Mouse (Mus musculus): ENCODE results near the gene Gm45837. TPM values are rescaled to one million over a fixed set of nuclear protein-coding genes. Genes with fewer than 3 reads are reported as not detected.

Gm45837 gene
- total and polyA plus RNA-seq, 3 experiments = 1.2 TPM; not detected in 2

- H3K4me3 ChIP-seq (ENCODE audit: control insufficient read depth in 1 of 2, insufficient read depth in 1 of 2, low read depth in 2 of 2, low read length in 2 of 2) = no peak overlapping the region
- H3K79me2 ChIP-seq (ENCODE audit: control insufficient read depth, insufficient read depth, low read length, poor library complexity) = no peaks in the 10 kb centered on the region
- no peaks in the 10 kb centered on the region for H3K4me1 ChIP-seq (ENCODE audit: control insufficient read depth in 1 of 2, insufficient read depth in 2 of 2, low read length in 2 of 2)
- no peaks in the 10 kb centered on the region for H3K36me3 ChIP-seq (ENCODE audit: control insufficient read depth in 1 of 2, insufficient read depth in 2 of 2, low read length in 2 of 2)
- no peak for TF ChIP-seq BHLHE40 (IDR thresholded peaks at IDR 0.05; ENCODE audit: borderline replicate concordance, low read depth, low read length)
- TF ChIP-seq USF2 (IDR thresholded peaks at IDR 0.05; ENCODE audit: borderline replicate concordance in 1 of 2, insufficient read depth in 1 of 2, low read depth in 1 of 2, low read length in 2 of 2) = no peak
- TF ChIP-seq POLR2A (IDR thresholded peaks at IDR 0.05; ENCODE audit: control insufficient read depth in 1 of 2, insufficient read depth in 1 of 2, low read depth in 1 of 2, low read length in 2 of 2, poor library complexity in 1 of 2) = no peak
- TF ChIP-seq UBTF (IDR thresholded peaks at IDR 0.05; ENCODE audit: borderline replicate concordance, insufficient read depth, low read depth, low read length) = no peak
- TF ChIP-seq MXI1 (IDR thresholded peaks at IDR 0.05; ENCODE audit: low read depth, low read length) = no peak
- no peak for TF ChIP-seq RCOR1 (IDR thresholded peaks at IDR 0.05; ENCODE audit: low read depth, low read length)
- no peak for TF ChIP-seq GABPA (IDR thresholded peaks at IDR 0.05; ENCODE audit: low read depth, low read length)
- no peak for TF ChIP-seq TCF12 (IDR thresholded peaks at IDR 0.05; ENCODE audit: low read depth, low read length)
- no peak for TF ChIP-seq E2F4 (IDR thresholded peaks at IDR 0.05; ENCODE audit: borderline replicate concordance, low read depth, low read length)
- TF ChIP-seq RAD21 (IDR thresholded peaks at IDR 0.05; ENCODE audit: low read depth, low read length) = no peak
- TF ChIP-seq CHD2 (IDR thresholded peaks at IDR 0.05; ENCODE audit: low read length) = no peak
- TF ChIP-seq TAL1 (IDR thresholded peaks at IDR 0.05; ENCODE audit: low read length) = no peak
- no peak for TF ChIP-seq JUND (IDR thresholded peaks at IDR 0.05; ENCODE audit: low read depth, low read length)
- TF ChIP-seq ZC3H11A (IDR thresholded peaks at IDR 0.05; ENCODE audit: low read depth, low read length) = no peak
- no peak for TF ChIP-seq ETS1 (IDR thresholded peaks at IDR 0.05; ENCODE audit: low read depth, low read length)
- TF ChIP-seq EP300 (IDR thresholded peaks at IDR 0.05; ENCODE audit: low read depth in 1 of 2, low read length in 2 of 2) = no peak
- no peak for TF ChIP-seq MAX (IDR thresholded peaks at IDR 0.05; ENCODE audit: low read length)
- no peak for TF ChIP-seq NRF1 (IDR thresholded peaks at IDR 0.05; ENCODE audit: insufficient read depth, low read depth, low read length, poor library complexity, severe bottlenecking)
- H3K9me3 ChIP-seq (replicated peaks; ENCODE audit: insufficient read depth, low read length) = no peaks in the 10 kb centered on the region
- peaks cover 2 to 3% of the 10 kb centered on the region in 2 experiments; a peak in 2 of 4 replicates for H3K27me3 ChIP-seq (ENCODE audit: control insufficient read depth in 1 of 2, insufficient read depth in 2 of 2, low read length in 2 of 2)
- no peak overlapping the region for H3K9ac ChIP-seq (ENCODE audit: control insufficient read depth, low read depth, low read length, poor library complexity, severe bottlenecking)
- no peak for DNase-seq (ENCODE audit: low read depth, low spot score)
- no peak overlapping the region for H3K27ac ChIP-seq (ENCODE audit: control insufficient read depth, low read depth, low read length)
Measured at GRCm38 (mm10) chr7:101549266-101549665, 138.6 kb downstream of the Gm45837 start.

GRCm38 (mm10) chr7:101550686-101551485, 140.2 kb downstream of the Gm45837 start:
- no peak for DNase-seq (ENCODE audit: low read depth, low spot score)
- no peaks in the 10 kb centered on the region for H3K4me1 ChIP-seq (ENCODE audit: control insufficient read depth in 1 of 2, insufficient read depth in 2 of 2, low read length in 2 of 2)
- TF ChIP-seq ZMIZ1 (IDR thresholded peaks at IDR 0.05; ENCODE audit: low read depth, low read length) (no peak), MAFK (IDR thresholded peaks at IDR 0.05; ENCODE audit: borderline replicate concordance, low read depth, low read length) (no peak), HCFC1 (IDR thresholded peaks at IDR 0.05; ENCODE audit: low read depth, low read length) (no peak), ETS1 (IDR thresholded peaks at IDR 0.05; ENCODE audit: low read depth, low read length) (no peak), POLR2A (IDR thresholded peaks at IDR 0.05; ENCODE audit: control insufficient read depth in 1 of 2, insufficient read depth in 1 of 2, low read depth in 1 of 2, low read length in 2 of 2, poor library complexity in 1 of 2) (no peak), MEF2A (IDR thresholded peaks at IDR 0.05; ENCODE audit: extremely low read depth, insufficient replicate concordance, low read depth, low read length, poor library complexity, severe bottlenecking) (no peak), USF2 (IDR thresholded peaks at IDR 0.05; ENCODE audit: borderline replicate concordance in 1 of 2, insufficient read depth in 1 of 2, low read depth in 1 of 2, low read length in 2 of 2) (no peak)
- H3K27ac ChIP-seq (ENCODE audit: control insufficient read depth, low read depth, low read length) = no peak overlapping the region
- peaks cover 2 to 3% of the 10 kb centered on the region in 2 experiments; a peak in 2 of 4 replicates for H3K27me3 ChIP-seq (ENCODE audit: control insufficient read depth in 1 of 2, insufficient read depth in 2 of 2, low read length in 2 of 2)
- no peak overlapping the region for H3K9ac ChIP-seq (ENCODE audit: control insufficient read depth, low read depth, low read length, poor library complexity, severe bottlenecking)
- H3K4me3 ChIP-seq (ENCODE audit: control insufficient read depth in 1 of 2, insufficient read depth in 1 of 2, low read depth in 2 of 2, low read length in 2 of 2) = no peak overlapping the region
- H3K79me2 ChIP-seq (ENCODE audit: control insufficient read depth, insufficient read depth, low read length, poor library complexity) = no peaks in the 10 kb centered on the region
- H3K36me3 ChIP-seq (ENCODE audit: control insufficient read depth in 1 of 2, insufficient read depth in 2 of 2, low read length in 2 of 2) = no peaks in the 10 kb centered on the region
- H3K9me3 ChIP-seq (replicated peaks; ENCODE audit: insufficient read depth, low read length) = no peaks in the 10 kb centered on the region

All from MEL (cell line).